Mouse (Mus musculus): ENCODE data around the gene Olfr198.
"Not testable (repeated sequence)": the region's sequence is repeated elsewhere in the genome, so short reads cannot be mapped to it uniquely, and the experiment has no call there.

Gene Olfr198

GRCm38 (mm10) chr16:59203433-59203832, at the start of gene Olfr198:
TSS of gene Olfr198 (minus strand) at chr16:59203533.
- DNase-seq: not testable (repeated sequence)

- no peak for DNase-seq
Observed at GRCm38 (mm10) chr16:59249684-59250083, 46.4 kb upstream of the Olfr198 start.

GRCm38 (mm10) chr16:59219667-59220066, 16.3 kb upstream of the Olfr198 start, which contains the start of gene Olfr199:
TSS of gene Olfr199 (minus strand) at chr16:59219767.
- DNase-seq: not testable (repeated sequence)

- not testable (repeated sequence) for DNase-seq
Observed at GRCm38 (mm10) chr16:59217861-59218260, 14.5 kb upstream of the Olfr198 start.

- no peak for DNase-seq
Observed at GRCm38 (mm10) chr16:59170354-59170753, 33.0 kb downstream of the Olfr198 start, which contains the start of gene Olfr196. TSS of gene Olfr196 (minus strand) at chr16:59170454.

GRCm38 (mm10) chr16:59151996-59152395, 51.3 kb downstream of the Olfr198 start:
- DNase-seq: no peak
